Mouse (Mus musculus) embryonic fibroblast, embryonic 13.5 days (primary cell): ENCODE data around the gene Znrf3.

Experiments used
- CTCF ChIP-seq: IDR thresholded peaks from 2 replicates; pipeline ENCODE4 v1.5.1; 2011; ENCODE audit warnings: mild to moderate bottlenecking, control low read depth, low read length, moderate library complexity, borderline replicate concordance; ENCODE audit not compliant: insufficient read depth
- POLR2A ChIP-seq: IDR thresholded peaks from 2 replicates; pipeline ENCODE4 v1.6.1; 2011; ENCODE audit warnings: low read depth, mild to moderate bottlenecking, control low read depth, low read length, moderate library complexity

DNA sequence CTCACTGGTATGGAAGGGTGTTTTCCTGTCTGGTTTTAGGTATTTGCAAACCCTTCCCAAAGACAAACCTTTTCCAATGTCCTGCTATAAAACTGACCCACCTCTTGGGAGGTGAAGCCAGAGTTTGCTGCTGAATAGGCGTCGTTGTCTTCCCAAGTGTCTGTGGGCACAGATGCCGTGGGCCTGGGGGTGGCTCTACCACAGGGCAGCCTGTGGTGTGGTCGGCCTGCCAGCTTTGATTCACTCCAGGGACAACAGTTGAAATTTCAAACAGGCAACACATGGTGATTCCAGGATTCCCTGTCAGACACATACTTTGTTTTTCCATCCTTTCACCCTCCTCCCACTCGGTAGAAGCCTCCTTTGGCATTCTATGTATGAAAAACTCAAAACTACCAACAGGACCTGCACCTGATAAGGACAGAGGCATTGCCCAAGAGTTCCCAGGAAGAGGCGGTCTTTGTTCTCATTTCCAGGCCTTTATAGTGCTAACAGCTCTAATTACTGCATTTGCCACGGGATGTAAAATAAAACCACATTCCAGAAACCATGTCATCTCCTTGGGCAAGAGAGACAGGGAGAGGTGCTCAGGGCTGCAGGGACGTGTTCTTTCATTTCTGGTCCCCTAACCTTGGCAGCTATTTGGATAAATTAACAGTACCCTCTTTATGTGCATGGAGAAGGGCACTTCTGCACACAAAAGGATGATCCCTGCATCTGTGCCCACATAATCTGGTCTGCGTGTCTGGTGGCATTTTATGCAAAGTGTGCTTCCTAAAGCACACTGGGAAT, 173.2 kb downstream of the Znrf3 start:
- no peak for TF ChIP-seq CTCF
- TF ChIP-seq POLR2A = no peak
